Mouse (Mus musculus) stomach, embryonic 16.5 days (tissue): Measurements from ENCODE around the gene Cmc2. TPM values are rescaled to one million over a fixed set of nuclear protein-coding genes. Genes with fewer than 3 reads are reported as not detected.

ENCODE experiments used
- ATAC-seq: fragments of 200-750 bp; cut with Nextera tagmentation; 2 replicates; pipeline ENCODE4 v1.8.0; 2017; ENCODE audit warnings: moderate number of reproducible peaks, moderate TSS enrichment; ENCODE audit not compliant: insufficient read depth, low FRiP score
- H3K27ac ChIP-seq: fragments of 300-500 bp; sonication (generic); 2 replicates; pipeline ENCODE4 v1.5.1; 2014; ENCODE audit warnings: low read length
- H3K27me3 ChIP-seq: fragments of 300-500 bp; sonication (generic); 2 replicates; pipeline ENCODE4 v1.6.1; 2014; ENCODE audit warnings: low read length, control low read depth, mixed read lengths; ENCODE audit not compliant: control insufficient read depth, insufficient read depth
- H3K36me3 ChIP-seq: fragments of 300-500 bp; sonication (generic); 2 replicates; pipeline ENCODE4 v1.6.1; 2014; ENCODE audit warnings: low read length; ENCODE audit not compliant: control insufficient read depth, insufficient read depth
- H3K4me1 ChIP-seq: fragments of 300-500 bp; sonication (generic); 2 replicates; pipeline ENCODE4 v1.6.1; 2014; ENCODE audit warnings: low read length, control low read depth, mixed read lengths; ENCODE audit not compliant: control insufficient read depth, insufficient read depth
- H3K4me2 ChIP-seq: fragments of 300-500 bp; sonication (generic); 2 replicates; pipeline ENCODE4 v1.6.1; 2014; ENCODE audit warnings: low read depth, low read length, mixed read lengths
- H3K4me3 ChIP-seq: fragments of 300-500 bp; sonication (generic); replicated peaks from 2 replicates; pipeline ENCODE4 v1.5.1; 2014; ENCODE audit warnings: mild to moderate bottlenecking, low read length
- H3K9ac ChIP-seq: fragments of 300-500 bp; sonication (generic); 2 replicates; pipeline ENCODE4 v1.6.1; 2014; ENCODE audit warnings: low read length
- H3K9me3 ChIP-seq: fragments of 300-500 bp; sonication (generic); replicated peaks from 2 replicates; pipeline ENCODE4 v1.6.1; 2016; ENCODE audit warnings: low read length, control low read depth; ENCODE audit not compliant: control insufficient read depth
- WGBS: fragments of 180-500 bp; shearing (Covaris S2); extraction: QIAGEN DNeasy Blood & Tissue Kit; methylation state at CpG from one replicate; pipeline ENCODE4 v1.1.7; 2014; 5-methylcytosine and 5-hydroxymethylcytosine counted together
- polyA plus RNA-seq: library from polyadenylated mRNA; unstranded; fragments of >200 nt; fragmentation: Nextera tagmentation; extraction: Ambion mirVana; gene quantifications from 2 replicates; pipeline ENCODE4 v1.2.1, GENCODE M21; 2015

The Cmc2 gene
- polyA plus RNA-seq, 1 experiment from 2014 or later: 72.0 TPM

GRCm38 (mm10) chr8:116945169-116945910, 24.1 kb upstream of the Cmc2 start:
- no peak overlapping the region for H3K27ac ChIP-seq
- H3K4me3 ChIP-seq: no peak overlapping the region
- ATAC-seq: no peak
- 78% methylated on average over 9 of the region's 9 CpGs for WGBS
- H3K4me2 ChIP-seq: no peak overlapping the region; the same call in 1 of the 2 replicates
- no peaks in the 10 kb centered on the region for H3K36me3 ChIP-seq
- H3K9ac ChIP-seq: no peak overlapping the region
- H3K27me3 ChIP-seq: no peaks in the 10 kb centered on the region
- peaks cover 17% of the 10 kb centered on the region for H3K4me1 ChIP-seq
- no peaks in the 10 kb centered on the region for H3K9me3 ChIP-seq

- H3K27ac ChIP-seq: peak overlapping the region; percentile 38; the same call in 1 of the 2 replicates
- H3K27me3 ChIP-seq: no peaks in the 10 kb centered on the region
- ATAC-seq: no peak
- H3K9me3 ChIP-seq: no peaks in the 10 kb centered on the region
- no peaks in the 10 kb centered on the region for H3K36me3 ChIP-seq
- WGBS: 12% methylated on average over 4 of the region's 4 CpGs
- peaks cover 17% of the 10 kb centered on the region for H3K4me1 ChIP-seq
- H3K9ac ChIP-seq: peak overlapping the region; percentile 93
- H3K4me2 ChIP-seq: peak overlapping the region; percentile 94
- H3K4me3 ChIP-seq: peak overlapping the region; percentile 95
Measured at GRCm38 (mm10) chr8:116944385-116944696, 23.1 kb upstream of the Cmc2 start.

GRCm38 (mm10) chr8:116943555-116944384, 22.5 kb upstream of the Cmc2 start:
- no peaks in the 10 kb centered on the region for H3K36me3 ChIP-seq
- no peaks in the 10 kb centered on the region for H3K27me3 ChIP-seq
- peak; percentile 65 for ATAC-seq
- H3K27ac ChIP-seq: peak overlapping the region; percentile 38; the same call in 1 of the 2 replicates
- peak overlapping the region; percentile 94 for H3K4me2 ChIP-seq
- H3K4me1 ChIP-seq: peaks cover 17% of the 10 kb centered on the region
- H3K4me3 ChIP-seq: peak overlapping the region; percentile 95
- under 1% methylated on average over 62 of the region's 62 CpGs for WGBS
- H3K9ac ChIP-seq: peak overlapping the region; percentile 93
- no peaks in the 10 kb centered on the region for H3K9me3 ChIP-seq

- WGBS: under 1% methylated on average over 42 of the region's 46 CpGs
- H3K27ac ChIP-seq: peak within 1 kb of the TSS; percentile 38; the same call in 1 of the 2 replicates
- ATAC-seq: peak; percentile 88
Measured at GRCm38 (mm10) chr8:116943161-116943554, 21.9 kb upstream of the Cmc2 start, which contains the start of gene Atmin. Gene Atmin, plus strand, starts transcription at chr8:116943393.

GRCm38 (mm10) chr8:116942284-116943058, 21.2 kb upstream of the Cmc2 start:
- H3K4me3 ChIP-seq: no peak overlapping the region
- no peak for ATAC-seq
- WGBS: 69% methylated on average over 12 of the region's 12 CpGs
- no peaks in the 10 kb centered on the region for H3K27me3 ChIP-seq
- no peak overlapping the region for H3K9ac ChIP-seq
- H3K36me3 ChIP-seq: peaks cover 4% of the 10 kb centered on the region; the same call in 1 of the 2 replicates
- peak overlapping the region; percentile 94 for H3K4me2 ChIP-seq
- H3K4me1 ChIP-seq: peaks cover 17% of the 10 kb centered on the region
- H3K9me3 ChIP-seq: no peaks in the 10 kb centered on the region
- H3K27ac ChIP-seq: no peak overlapping the region

More at GRCm38 (mm10) chr8:116943161-116943554, 21.9 kb upstream of the Cmc2 start, which contains the start of gene Atmin:
- Histone ChIP-seq H3K27me3 (no peaks in the 10 kb centered on the region), H3K9ac (peak within 1 kb of the TSS; percentile 93), H3K4me3 (peak within 1 kb of the TSS; percentile 95), H3K4me2 (peak within 1 kb of the TSS; percentile 94), H3K4me1 (peaks cover 17% of the 10 kb centered on the region), H3K36me3 (peaks cover 3% of the 10 kb centered on the region; the same call in 1 of the 2 replicates), H3K9me3 (no peaks in the 10 kb centered on the region)

GRCm38 (mm10) chr8:116935506-116935905, 14.3 kb upstream of the Cmc2 start:
- H3K9me3 ChIP-seq: no peaks in the 10 kb centered on the region
- H3K9ac ChIP-seq: no peak overlapping the region
- no peak overlapping the region for H3K4me3 ChIP-seq
- H3K4me1 ChIP-seq: no peaks in the 10 kb centered on the region
- H3K27me3 ChIP-seq: no peaks in the 10 kb centered on the region
- H3K4me2 ChIP-seq: no peak overlapping the region
- ATAC-seq: no peak
- 82% methylated on average over 6 of the region's 6 CpGs for WGBS
- no peak overlapping the region for H3K27ac ChIP-seq
- H3K36me3 ChIP-seq: peaks cover 8% of the 10 kb centered on the region

GRCm38 (mm10) chr8:116934976-116935375, 13.7 kb upstream of the Cmc2 start:
- no peaks in the 10 kb centered on the region for H3K4me1 ChIP-seq
- H3K9ac ChIP-seq: no peak overlapping the region
- H3K4me2 ChIP-seq: no peak overlapping the region
- no peak overlapping the region for H3K27ac ChIP-seq
- 92% methylated on average over 4 of the region's 4 CpGs for WGBS
- peaks cover 8% of the 10 kb centered on the region for H3K36me3 ChIP-seq
- no peak overlapping the region for H3K4me3 ChIP-seq
- ATAC-seq: no peak
- no peaks in the 10 kb centered on the region for H3K27me3 ChIP-seq
- H3K9me3 ChIP-seq: no peaks in the 10 kb centered on the region

GRCm38 (mm10) chr8:116928588-116928987, 7.3 kb upstream of the Cmc2 start:
- no peaks in the 10 kb centered on the region for H3K9me3 ChIP-seq
- H3K36me3 ChIP-seq: 0 out of 2 replicates have a peak, but pooled peaks cover 2% of the 10 kb centered on the region
- H3K4me1 ChIP-seq: no peaks in the 10 kb centered on the region
- no peak overlapping the region for H3K4me2 ChIP-seq
- H3K27me3 ChIP-seq: no peaks in the 10 kb centered on the region
- WGBS: 85% methylated on average over 5 of the region's 5 CpGs
- no peak for ATAC-seq
- no peak overlapping the region for H3K4me3 ChIP-seq
- H3K9ac ChIP-seq: no peak overlapping the region
- H3K27ac ChIP-seq: no peak overlapping the region
